25 mouse cellular contexts compared by ENCODE assay signal in genomic region chr12:106220071-106220470, GRCm38 (mm10).
"Had no signal": no experiment of that assay in that cellular context is flagged by ENCODE, and none has a peak within 500 bp of the region (broad histone marks: within the 10 kb centered on the region; RNA-seq: fewer than 3 reads in every experiment).

No protein-coding gene starts in this region.

- H3K4me3 ChIP-seq: heart, adult 2 months; heart, embryonic 13.5 days; heart, embryonic 15.5 days; hindbrain, embryonic 13.5 days; hindbrain, embryonic 15.5 days; intestine, embryonic 15.5 days; limb, embryonic 13.5 days; limb, embryonic 15.5 days; liver, embryonic 12.5 days had no signal

- DNase-seq: gastrocnemius, postnatal 14 days; gastrocnemius, postnatal 36 days; heart, adult 11 months; heart, adult 2 months; heart, postnatal 14 days; heart, postnatal 36 days; kidney, adult 18-20 months; kidney, adult 8-10 months; kidney, postnatal 10 days; kidney, postnatal 36 days; layer of hippocampus, adult 9-11 months; layer of hippocampus, postnatal 36 days; left cerebral cortex, postnatal 4 days had no signal

- H3K27me3 ChIP-seq: heart, embryonic 15.5 days; hindbrain, embryonic 15.5 days; intestine, embryonic 15.5 days; liver, embryonic 12.5 days had no signal

- H3K27ac ChIP-seq: heart, adult 2 months; heart, embryonic 13.5 days; heart, embryonic 15.5 days; hindbrain, embryonic 13.5 days; hindbrain, embryonic 15.5 days; hindbrain, postnatal 0 days; intestine, embryonic 15.5 days; limb, embryonic 13.5 days; limb, embryonic 15.5 days; liver, embryonic 12.5 days had no signal

- H3K36me3 ChIP-seq: heart, embryonic 13.5 days; heart, embryonic 15.5 days; hindbrain, embryonic 13.5 days; hindbrain, embryonic 15.5 days; intestine, embryonic 15.5 days; limb, embryonic 13.5 days; limb, embryonic 15.5 days; liver, embryonic 12.5 days had no signal

- H3K9ac ChIP-seq: heart, embryonic 13.5 days; heart, embryonic 15.5 days; hindbrain, embryonic 13.5 days; hindbrain, embryonic 15.5 days; intestine, embryonic 15.5 days; limb, embryonic 13.5 days; limb, embryonic 15.5 days; liver, embryonic 12.5 days had no signal

- H3K4me2 ChIP-seq: heart, embryonic 11.5 days; heart, embryonic 13.5 days; heart, embryonic 15.5 days; hindbrain, embryonic 13.5 days; hindbrain, embryonic 15.5 days; intestine, embryonic 15.5 days; limb, embryonic 13.5 days; limb, embryonic 15.5 days; liver, embryonic 12.5 days had no signal

- H3K9me3 ChIP-seq: heart, embryonic 13.5 days; heart, embryonic 15.5 days; hindbrain, embryonic 13.5 days; hindbrain, embryonic 15.5 days; intestine, embryonic 15.5 days; limb, embryonic 13.5 days; limb, embryonic 15.5 days had no signal

- H3K4me1 ChIP-seq: heart, embryonic 13.5 days; heart, embryonic 15.5 days; intestine, embryonic 15.5 days; limb, embryonic 15.5 days; liver, embryonic 12.5 days had no signal

- ATAC-seq: hindbrain, postnatal 0 days; inflammation-experienced regulatory T-cells, adult 6 months; intestine, embryonic 15.5 days; intestine, postnatal 0 days; liver, embryonic 12.5 days had no signal
